Comparison of ENCODE assay signal across 8 mouse cellular contexts in the genomic region with DNA sequence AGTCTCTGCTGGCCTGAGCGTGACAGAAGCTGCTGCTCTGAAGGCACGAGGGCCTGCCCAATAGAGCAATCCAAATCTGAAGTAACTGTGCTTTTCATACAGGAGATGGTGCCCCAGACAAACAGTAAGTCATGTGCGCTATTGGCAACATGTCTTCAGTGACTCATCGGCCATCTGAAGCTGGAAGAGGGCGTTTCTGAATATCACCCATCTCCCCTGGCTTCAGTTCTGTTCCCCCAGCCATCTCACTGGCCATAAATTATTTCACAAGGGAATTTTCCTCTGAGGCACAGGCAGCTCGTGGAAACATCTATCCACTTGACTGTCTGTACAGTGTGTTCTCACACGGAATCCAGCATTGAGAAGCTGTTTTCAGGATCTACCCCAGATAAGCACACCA. TPM values are rescaled to one million over a fixed set of nuclear protein-coding genes. Genes with fewer than 3 reads are reported as not detected.
DNase-seq lines count a peak whose midpoint lies in the region; ATAC-seq and TF ChIP-seq lines count a peak whose summit lies in the region.

No protein-coding gene starts in this region.

- POLR2A ChIA-PET in Patski (lab: Charles Lee): no interaction called here

- in situ Hi-C loops in Patski (cut with MboI; ENCODE audit: low pct_unique_long_range_greater_than_20kb): no loop called here

- no peak overlapping the region for H3K4me3 ChIP-seq in hindbrain, embryonic 16.5 days (ENCODE audit: low read length)
- H3K4me3 ChIP-seq in hindbrain, embryonic 12.5 days: no peak overlapping the region
- H3K4me3 ChIP-seq in cortical plate, adult 2 months (ENCODE audit: insufficient read depth, low read length): no peak overlapping the region

- TF ChIP-seq CTCF in Patski (IDR thresholded peaks at IDR 0.05): peak; percentile 50
- no peak for TF ChIP-seq CTCF in cortical plate, adult 2 months (IDR thresholded peaks at IDR 0.05; ENCODE audit: extremely low read depth, insufficient read depth, low read length)

- no peaks in the 10 kb centered on the region for H3K9me3 ChIP-seq in hindbrain, embryonic 16.5 days (ENCODE audit: control insufficient read depth, low read length)
- H3K9me3 ChIP-seq in hindbrain, embryonic 12.5 days (replicated peaks): no peaks in the 10 kb centered on the region

- peak; percentile 85 for DNase-seq in Patski (ENCODE audit: low read depth, low spot score)
- peak; percentile 51 for DNase-seq in heart, postnatal 25 days (ENCODE audit: low spot score)
- peak; percentile 71 for DNase-seq in lung, adult 18-20 months
- DNase-seq in thymus, postnatal 4 days: no peak
- no peak for DNase-seq in spleen, postnatal 14 days (ENCODE audit: low spot score in 2 of 2)

- H3K36me3 ChIP-seq in hindbrain, embryonic 16.5 days (ENCODE audit: control insufficient read depth, insufficient read depth, low read length): 0 out of 2 replicates have a peak, but pooled peaks cover 4% of the 10 kb centered on the region
- peaks cover 59% of the 10 kb centered on the region for H3K36me3 ChIP-seq in hindbrain, embryonic 12.5 days

- no peak overlapping the region for H3K4me2 ChIP-seq in hindbrain, embryonic 16.5 days (ENCODE audit: low read length)
- H3K4me2 ChIP-seq in hindbrain, embryonic 12.5 days (replicated peaks): no peak overlapping the region

- no peak overlapping the region for H3K9ac ChIP-seq in hindbrain, embryonic 16.5 days (ENCODE audit: low read depth, low read length)
- H3K9ac ChIP-seq in hindbrain, embryonic 12.5 days: no peak overlapping the region

- TF ChIP-seq POLR2A in cortical plate, adult 2 months (IDR thresholded peaks at IDR 0.05; ENCODE audit: extremely low read depth, insufficient read depth, low read length): no peak

- H3K27me3 ChIP-seq in hindbrain, embryonic 16.5 days (replicated peaks; ENCODE audit: control insufficient read depth, insufficient read depth, low read length): no peaks in the 10 kb centered on the region
- H3K27me3 ChIP-seq in hindbrain, embryonic 12.5 days: no peaks in the 10 kb centered on the region
- H3K27me3 ChIP-seq in Patski: no peaks in the 10 kb centered on the region

- CTCF ChIA-PET in Patski (lab: Charles Lee): interaction anchor here (0.7 to 1.2 kb wide), 5 partner anchors 11 to 112 kb away, joined by 3 to 4 read pairs (median 3); no protein-coding TSS in a partner anchor

- WGBS in hindbrain, embryonic 16.5 days: 67% methylated on average over 7 of the region's 7 CpGs
- WGBS in hindbrain, embryonic 12.5 days: 92% methylated on average over 7 of the region's 7 CpGs

- peaks cover 11% of the 10 kb centered on the region for H3K4me1 ChIP-seq in hindbrain, embryonic 16.5 days (ENCODE audit: control insufficient read depth, insufficient read depth, low read depth, low read length)
- H3K4me1 ChIP-seq in hindbrain, embryonic 12.5 days: no peaks in the 10 kb centered on the region
- H3K4me1 ChIP-seq in cortical plate, adult 2 months (ENCODE audit: control insufficient read depth, insufficient read depth, low read length): peaks cover 7% of the 10 kb centered on the region

- peak overlapping the region; percentile 58; the same call in 1 of the 2 replicates for H3K27ac ChIP-seq in hindbrain, embryonic 16.5 days (ENCODE audit: low read depth, low read length)
- no peak overlapping the region for H3K27ac ChIP-seq in hindbrain, embryonic 12.5 days
- H3K27ac ChIP-seq in cortical plate, adult 2 months (ENCODE audit: insufficient read depth, low read length): peak overlapping the region; percentile 48; the same call in 1 of the 2 replicates

- ATAC-seq in hindbrain, embryonic 16.5 days: 0 out of 2 replicates have a peak, but pooled peaks have one; percentile 10
- no peak for ATAC-seq in hindbrain, embryonic 12.5 days (ENCODE audit: low FRiP score)
- peak; percentile 65 for ATAC-seq in Patski

- intact Hi-C loops in heart, postnatal 25 days (cut with DNase I): no loop called here

RNA-seq across cellular contexts. Expression of a gene that starts 22.8 kb away (rescaled TPM):
- polyA plus RNA-seq in hindbrain, embryonic 16.5 days (2015; fragmentation: Nextera tagmentation; extraction: Ambion mirVana): 58.3 and 66.8 TPM in 2 replicates
- 63.6 and 67.7 TPM in 2 replicates for polyA plus RNA-seq in hindbrain, embryonic 12.5 days (2016; fragmentation: Nextera tagmentation; extraction: Ambion mirVana)
- polyA plus RNA-seq in Patski (2021): 48.0 TPM
- 18.9 and 19.2 TPM in 2 replicates for polyA plus RNA-seq in cortical plate, adult 2 months (2012; rRNA removed)
- 10 to 100 TPM; 35.4 to 36.3 TPM for total RNA-seq in heart, postnatal 25 days (2021)

Comparison
In these comparisons a context has a peak if more than half of its experiments do, and no peak if none do; other contexts are left out.
1. DNase-seq: peak in Patski (single experiment), heart, postnatal 25 days (single experiment) and lung, adult 18-20 months (2 of 2); none in thymus, postnatal 4 days (single experiment) and spleen, postnatal 14 days (0 of 2).